Mouse (Mus musculus): ENCODE measurements around the gene Rnf183. TPM values are rescaled to one million over a fixed set of nuclear protein-coding genes. Genes with fewer than 3 reads are reported as not detected.

Rnf183 gene
- polyA plus RNA-seq, 1 experiment: not detected

- Histone ChIP-seq H3K27ac (ENCODE audit: control insufficient read depth, insufficient read depth, low read depth, low read length, poor library complexity) (no peak overlapping the region), H3K4me1 (ENCODE audit: control insufficient read depth, insufficient read depth, low read length) (no peaks in the 10 kb centered on the region), H3K4me3 (replicated peaks; ENCODE audit: control insufficient read depth, low read depth, low read length) (no peak overlapping the region)
- WGBS: 89% methylated on average over 1 of the region's 1 CpGs
- TF ChIP-seq CTCF (IDR thresholded peaks at IDR 0.05; ENCODE audit: control insufficient read depth, insufficient read depth, low read length): no peak
- no peak for TF ChIP-seq POLR2A (IDR thresholded peaks at IDR 0.05; ENCODE audit: borderline replicate concordance, control insufficient read depth, low read depth, low read length)
Observed at GRCm38 (mm10) chr4:62384159-62384558, 50.9 kb downstream of the Rnf183 start.

- H3K4me1 ChIP-seq (ENCODE audit: control insufficient read depth, insufficient read depth, low read length): no peaks in the 10 kb centered on the region
- no peak overlapping the region for H3K4me3 ChIP-seq (replicated peaks; ENCODE audit: control insufficient read depth, low read depth, low read length)
- 83% methylated on average over 7 of the region's 7 CpGs for WGBS
- no peak overlapping the region for H3K27ac ChIP-seq (ENCODE audit: control insufficient read depth, insufficient read depth, low read depth, low read length, poor library complexity)
- TF ChIP-seq CTCF (IDR thresholded peaks at IDR 0.05; ENCODE audit: control insufficient read depth, insufficient read depth, low read length): no peak
- no peak for TF ChIP-seq POLR2A (IDR thresholded peaks at IDR 0.05; ENCODE audit: borderline replicate concordance, control insufficient read depth, low read depth, low read length)
Observed at GRCm38 (mm10) chr4:62383752-62384151, 51.3 kb downstream of the Rnf183 start.

- WGBS: 67% methylated on average over 6 of the region's 6 CpGs
- Histone ChIP-seq H3K27ac (ENCODE audit: control insufficient read depth, insufficient read depth, low read depth, low read length, poor library complexity) (no peak overlapping the region), H3K4me3 (replicated peaks; ENCODE audit: control insufficient read depth, low read depth, low read length) (no peak overlapping the region), H3K4me1 (ENCODE audit: control insufficient read depth, insufficient read depth, low read length) (no peaks in the 10 kb centered on the region)
- TF ChIP-seq CTCF (IDR thresholded peaks at IDR 0.05; ENCODE audit: control insufficient read depth, insufficient read depth, low read length): no peak
Observed at GRCm38 (mm10) chr4:62383207-62383606, 51.8 kb downstream of the Rnf183 start.

- 82% methylated on average over 9 of the region's 9 CpGs for WGBS
- H3K4me3 ChIP-seq (replicated peaks; ENCODE audit: control insufficient read depth, low read depth, low read length): no peak overlapping the region
- H3K27ac ChIP-seq (ENCODE audit: control insufficient read depth, insufficient read depth, low read depth, low read length, poor library complexity): no peak overlapping the region
- TF ChIP-seq CTCF (IDR thresholded peaks at IDR 0.05; ENCODE audit: control insufficient read depth, insufficient read depth, low read length) (no peak), POLR2A (IDR thresholded peaks at IDR 0.05; ENCODE audit: borderline replicate concordance, control insufficient read depth, low read depth, low read length) (no peak)
- H3K4me1 ChIP-seq (ENCODE audit: control insufficient read depth, insufficient read depth, low read length): no peaks in the 10 kb centered on the region
Observed at GRCm38 (mm10) chr4:62379724-62380381, 55.2 kb downstream of the Rnf183 start.

Other genes with a start within 250 kb of the Rnf183 start
- 1.00 TPM in 1 of 2 replicates, not detected in the other for gene Zfp37, start 204.2 kb downstream of the Rnf183 start, polyA plus RNA-seq (2011; ENCODE audit: insufficient read depth, insufficient read length, low replicate concordance, missing spikeins)
- 7.8 and 13.3 TPM in 2 replicates for gene Slc31a2, start 172.7 kb downstream of the Rnf183 start, polyA plus RNA-seq (2011; ENCODE audit: insufficient read depth, insufficient read length, low replicate concordance, missing spikeins)
- gene Fkbp15, start 74.7 kb downstream of the Rnf183 start, polyA plus RNA-seq (2011; ENCODE audit: insufficient read depth, insufficient read length, low replicate concordance, missing spikeins): 13.2 and 32.9 TPM in 2 replicates
- gene Slc31a1, start 74.5 kb downstream of the Rnf183 start, polyA plus RNA-seq (2011; ENCODE audit: insufficient read depth, insufficient read length, low replicate concordance, missing spikeins): 4.9 and 7.3 TPM in 2 replicates
- gene Cdc26, start 26.6 kb downstream of the Rnf183 start, polyA plus RNA-seq (2011; ENCODE audit: insufficient read depth, insufficient read length, low replicate concordance, missing spikeins): 93.6 and 98.5 TPM in 2 replicates
- 7.3 and 13.7 TPM in 2 replicates for gene Prpf4, start 26.5 kb downstream of the Rnf183 start, polyA plus RNA-seq (2011; ENCODE audit: insufficient read depth, insufficient read length, low replicate concordance, missing spikeins)
- 1.0 and 1.3 TPM in 2 replicates for gene Wdr31, start 35.6 kb upstream of the Rnf183 start, polyA plus RNA-seq (2011; ENCODE audit: insufficient read depth, insufficient read length, low replicate concordance, missing spikeins)
- 1.4 TPM in 1 of 2 replicates, not detected in the other for gene Bspry, start 44.8 kb upstream of the Rnf183 start, polyA plus RNA-seq (2011; ENCODE audit: insufficient read depth, insufficient read length, low replicate concordance, missing spikeins)
- not detected in 2 replicates for gene Hdhd3, start 68.2 kb upstream of the Rnf183 start, polyA plus RNA-seq (2011; ENCODE audit: insufficient read depth, insufficient read length, low replicate concordance, missing spikeins)
- 321 and 356 TPM in 2 replicates for gene Alad, start 84.7 kb upstream of the Rnf183 start, polyA plus RNA-seq (2011; ENCODE audit: insufficient read depth, insufficient read length, low replicate concordance, missing spikeins)
- gene Pole3, start 89.8 kb upstream of the Rnf183 start, polyA plus RNA-seq (2011; ENCODE audit: insufficient read depth, insufficient read length, low replicate concordance, missing spikeins): 56.5 and 57.6 TPM in 2 replicates
- not detected in 2 replicates for gene 4933430I17Rik, start 90.1 kb upstream of the Rnf183 start, polyA plus RNA-seq (2011; ENCODE audit: insufficient read depth, insufficient read length, low replicate concordance, missing spikeins)
- 13.1 and 27.0 TPM in 2 replicates for gene Rgs3, start 124.6 kb upstream of the Rnf183 start, polyA plus RNA-seq (2011; ENCODE audit: insufficient read depth, insufficient read length, low replicate concordance, missing spikeins)

Measured in bone marrow, adult 2 months (tissue).